Mouse (Mus musculus): Measurements from ENCODE around the gene Lrrn2.

Lrrn2 gene

DNA sequence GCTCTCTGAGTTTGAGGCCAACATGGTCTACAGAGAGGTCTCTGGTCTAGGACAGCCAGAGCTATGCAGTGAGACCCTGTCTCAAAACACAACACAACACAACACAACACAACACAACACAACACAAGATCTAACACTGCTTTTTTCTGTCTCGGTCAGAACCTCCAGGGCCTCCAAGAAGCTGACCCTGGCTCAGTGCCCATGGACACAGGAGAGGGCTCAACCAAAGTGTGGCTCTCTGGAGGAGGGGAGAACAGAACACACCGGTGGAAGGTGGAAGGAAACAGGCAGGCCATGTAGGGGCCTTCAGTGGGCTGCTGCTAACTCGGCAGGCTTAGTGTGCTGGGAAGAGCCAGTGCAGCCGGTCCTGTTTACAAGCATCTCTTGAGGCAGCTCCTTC lies 5.6 kb downstream of the Lrrn2 start:
- no peak for DNase-seq (ENCODE audit: low read depth, low spot score)

DNA sequence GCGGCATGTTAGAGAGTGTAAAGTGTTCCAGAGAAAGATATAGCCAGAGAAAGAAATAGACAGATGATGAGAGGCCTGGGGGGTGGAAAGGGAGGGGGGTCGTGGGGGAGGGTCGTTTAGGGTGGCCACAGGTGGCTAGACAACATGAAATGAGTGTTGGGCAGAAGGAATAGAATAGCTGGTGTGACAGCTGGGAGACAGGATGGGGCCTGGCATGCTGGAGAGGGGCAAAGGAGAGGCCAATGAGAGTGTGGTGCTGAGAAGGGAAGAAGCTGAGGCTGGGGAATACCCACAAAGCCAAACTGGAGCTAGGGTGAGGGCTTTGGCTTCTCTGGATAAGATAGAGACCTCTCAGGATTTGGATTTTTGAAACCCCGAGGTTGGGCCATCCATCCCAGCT lies 6.6 kb downstream of the Lrrn2 start:
- no peak for DNase-seq (ENCODE audit: low read depth, low spot score)

DNA sequence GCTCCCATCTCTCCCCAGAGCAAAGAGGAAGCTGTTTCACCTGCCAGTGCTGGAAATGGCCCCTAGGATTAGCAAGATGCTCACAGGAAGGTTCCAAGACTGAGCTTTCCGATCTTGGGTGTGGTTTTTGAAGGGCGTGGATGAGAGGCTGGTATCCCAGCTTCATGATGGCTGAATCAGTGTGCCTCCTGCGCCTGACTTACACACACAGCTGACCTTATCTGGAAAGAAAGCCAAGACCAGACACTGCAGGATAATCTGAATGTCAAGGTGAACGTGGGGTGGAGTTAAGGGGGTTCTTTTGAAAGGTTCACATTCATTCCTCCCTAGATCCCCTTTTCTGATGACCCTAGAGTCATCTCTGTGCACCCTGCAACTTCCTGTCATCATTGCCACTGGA lies 8.7 kb downstream of the Lrrn2 start:
- DNase-seq (ENCODE audit: low read depth, low spot score), result no peak

DNA sequence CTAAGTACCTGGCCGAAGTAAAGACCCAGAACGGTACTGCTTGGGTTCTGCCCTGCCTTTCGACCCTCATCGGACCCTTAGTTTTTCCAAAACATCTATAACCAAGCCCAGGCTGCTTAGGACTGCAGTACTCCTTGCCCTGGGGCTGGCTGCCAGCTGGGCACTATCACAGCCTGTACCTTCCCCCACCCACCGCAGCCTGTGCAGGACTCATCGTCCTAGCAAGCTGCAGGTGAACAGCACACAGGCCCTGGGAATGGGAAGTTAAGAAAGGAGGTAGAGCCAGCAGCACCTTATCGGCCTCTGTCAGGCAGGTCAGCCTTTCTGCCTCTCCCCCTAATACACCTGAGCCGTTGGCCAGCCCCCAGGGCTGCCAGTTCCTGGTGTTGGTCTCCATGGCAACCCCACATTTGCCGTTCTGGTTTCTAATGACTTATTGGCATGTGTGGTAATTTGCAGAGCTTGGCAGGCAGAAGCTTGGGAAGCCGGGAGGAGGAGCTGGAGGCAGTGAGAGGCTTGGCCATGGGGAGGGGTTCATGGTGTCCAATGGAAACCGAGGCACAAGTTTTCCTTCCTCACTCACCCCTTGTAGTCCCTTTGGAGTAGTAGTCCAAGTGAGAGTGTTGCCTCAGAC lies 10.2 kb downstream of the Lrrn2 start:
- no peak for DNase-seq (ENCODE audit: low read depth, low spot score)

DNA sequence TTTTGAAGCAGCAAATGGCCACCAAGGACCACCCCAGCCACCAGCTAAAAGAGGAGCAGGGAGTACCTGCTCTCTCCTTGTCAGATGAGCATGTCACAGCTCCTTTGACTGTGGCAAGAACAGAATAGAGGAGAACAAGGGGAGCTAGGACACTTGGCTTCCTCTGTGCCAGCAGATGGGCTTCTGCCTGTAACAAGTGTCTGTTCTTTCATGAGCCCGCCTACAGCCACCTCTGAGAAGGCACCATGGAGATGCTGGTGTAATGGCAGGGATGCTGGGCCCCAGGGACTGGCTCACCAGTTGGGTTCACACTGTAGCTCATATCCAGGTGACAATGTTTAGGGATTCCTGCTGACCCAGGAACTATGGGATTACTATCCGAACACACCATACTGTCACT lies 12.0 kb downstream of the Lrrn2 start:
- DNase-seq (ENCODE audit: low read depth, low spot score), result no peak

DNA sequence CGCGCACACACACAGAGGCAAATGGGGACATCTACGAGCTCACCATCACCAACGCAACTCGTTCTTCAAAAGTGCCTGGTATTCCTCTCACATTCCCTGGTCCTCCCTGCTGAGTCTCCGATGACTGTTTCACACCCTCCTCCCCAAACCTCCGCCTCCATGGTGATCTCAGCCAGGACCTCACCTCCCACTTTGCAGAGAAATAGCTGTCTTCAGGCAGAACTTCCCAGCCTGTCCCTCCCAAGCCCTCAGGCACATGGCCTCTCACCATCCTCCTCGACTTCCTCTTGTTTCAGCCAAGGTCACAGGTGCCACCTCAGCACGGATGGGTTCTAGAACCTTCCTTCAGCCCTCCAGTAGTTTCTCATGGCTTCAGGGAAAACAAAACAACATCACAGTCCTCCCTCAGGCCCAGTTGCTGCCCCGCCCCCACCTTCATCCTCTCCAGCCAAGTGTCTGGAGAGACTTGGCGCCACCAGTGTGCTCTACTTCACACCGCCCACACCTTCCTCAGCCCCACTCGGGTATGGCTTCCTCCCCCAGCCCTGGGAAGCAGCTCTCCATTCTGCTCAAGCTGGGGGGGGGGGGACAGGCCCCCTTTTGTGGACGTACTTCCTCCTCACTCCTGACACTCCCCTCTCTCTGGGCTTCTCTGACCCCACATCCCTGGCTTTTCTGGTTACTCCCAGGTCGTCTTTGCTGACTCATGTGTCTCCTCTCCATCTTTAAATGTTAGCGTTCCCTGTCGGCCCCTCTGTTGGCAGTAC lies 13.4 kb downstream of the Lrrn2 start:
- DNase-seq (ENCODE audit: low read depth, low spot score), result no peak

DNA sequence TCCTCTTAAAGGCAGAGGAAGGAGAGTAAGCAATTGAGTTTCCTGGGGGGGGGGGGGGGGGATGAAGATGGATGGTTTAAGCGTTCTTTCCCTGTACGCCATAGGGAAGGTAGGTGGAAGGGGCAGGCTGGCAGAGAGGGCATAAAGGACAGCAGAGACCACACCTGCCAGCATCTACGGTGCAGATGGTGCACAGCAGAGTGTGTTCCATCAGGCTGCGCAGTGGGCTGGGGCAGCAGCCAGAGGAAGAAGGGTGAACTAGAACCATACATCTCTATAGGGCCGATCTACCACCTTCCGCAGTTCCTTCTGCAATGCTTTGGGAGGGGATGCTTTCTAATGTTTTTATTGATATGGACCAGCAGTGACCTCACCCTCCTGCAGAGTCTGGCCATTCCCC lies 19.0 kb downstream of the Lrrn2 start:
- DNase-seq (ENCODE audit: low read depth, low spot score), result no peak

DNA sequence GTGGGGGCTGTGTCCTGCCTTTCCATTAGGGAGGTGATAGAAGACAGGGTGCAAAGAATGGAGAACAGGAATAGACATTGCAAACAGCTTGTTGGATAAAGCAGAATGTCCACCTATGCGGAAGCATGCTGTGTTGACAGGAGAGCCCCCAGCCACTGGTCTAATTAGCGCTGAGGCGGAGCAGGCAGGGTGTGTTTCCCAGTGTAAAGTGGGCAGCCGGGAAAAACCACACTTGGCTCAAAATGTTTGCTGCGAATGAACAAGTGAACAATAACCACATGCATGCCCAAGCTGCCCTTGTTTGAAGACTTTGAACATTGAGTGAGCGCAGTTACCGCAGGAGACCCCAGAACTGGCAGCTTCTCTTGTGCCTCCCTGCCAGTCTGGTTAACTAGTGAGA lies 19.6 kb downstream of the Lrrn2 start:
- DNase-seq (ENCODE audit: low read depth, low spot score), result no peak

DNA sequence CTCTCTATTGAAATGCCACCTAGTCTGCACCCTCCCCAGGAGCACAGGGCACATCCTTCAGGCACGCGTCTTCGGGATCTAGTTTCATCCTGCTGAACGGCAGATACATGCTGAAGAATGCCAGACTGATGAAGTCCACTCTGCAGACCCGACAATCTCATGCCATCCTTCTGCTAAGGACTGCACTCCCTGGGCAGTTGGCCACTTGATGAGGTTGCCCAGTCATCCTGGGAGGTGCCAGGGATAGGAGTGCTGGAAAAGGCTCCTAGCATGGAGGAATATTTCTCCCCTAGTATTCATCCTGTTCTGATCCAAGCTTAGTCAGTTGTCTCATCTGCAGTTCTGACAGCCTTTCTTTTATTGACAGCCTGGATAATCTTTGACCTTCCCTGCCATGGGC lies 20.9 kb downstream of the Lrrn2 start:
- no peak for DNase-seq (ENCODE audit: low read depth, low spot score)

DNA sequence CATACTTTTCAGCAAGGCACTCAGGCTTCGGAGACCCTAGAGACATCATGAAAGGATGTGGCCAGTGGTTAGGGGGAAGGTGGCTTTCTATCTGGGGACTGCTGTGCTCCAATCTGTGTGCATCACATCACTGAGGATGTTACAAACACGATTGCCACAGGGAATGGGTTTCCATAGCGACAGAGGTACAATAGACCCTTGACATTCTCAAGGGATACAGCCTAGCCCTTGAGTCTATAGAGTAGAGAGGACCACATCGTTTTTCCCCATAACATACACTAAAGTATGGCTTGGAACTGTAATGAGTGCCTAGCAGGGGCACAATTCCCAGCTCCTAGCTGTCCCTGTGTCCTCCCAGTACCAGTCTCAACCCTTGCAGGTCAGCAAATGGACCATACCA lies 23.4 kb downstream of the Lrrn2 start:
- DNase-seq (ENCODE audit: low read depth, low spot score), result no peak

DNA sequence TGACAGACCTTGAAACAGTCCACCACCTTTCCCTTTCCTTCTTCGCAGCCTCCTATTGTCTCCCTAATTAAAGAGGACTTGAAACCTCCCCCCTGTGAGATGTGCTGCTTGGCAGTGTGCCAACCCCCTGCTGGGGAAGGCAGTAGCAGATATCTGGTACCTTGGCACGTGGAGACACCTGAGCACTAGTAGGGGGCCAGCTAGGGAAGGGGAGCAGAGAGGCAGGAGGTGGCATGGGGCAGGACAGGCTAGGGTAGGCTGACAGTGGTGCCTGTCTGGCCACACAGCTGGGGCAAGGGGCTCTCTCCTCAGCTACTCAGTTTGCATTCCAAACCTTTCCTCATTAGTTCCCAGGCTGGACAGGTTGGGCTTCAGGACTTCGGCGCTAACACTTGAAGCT lies 29.0 kb downstream of the Lrrn2 start:
- DNase-seq (ENCODE audit: low read depth, low spot score), result no peak

DNA sequence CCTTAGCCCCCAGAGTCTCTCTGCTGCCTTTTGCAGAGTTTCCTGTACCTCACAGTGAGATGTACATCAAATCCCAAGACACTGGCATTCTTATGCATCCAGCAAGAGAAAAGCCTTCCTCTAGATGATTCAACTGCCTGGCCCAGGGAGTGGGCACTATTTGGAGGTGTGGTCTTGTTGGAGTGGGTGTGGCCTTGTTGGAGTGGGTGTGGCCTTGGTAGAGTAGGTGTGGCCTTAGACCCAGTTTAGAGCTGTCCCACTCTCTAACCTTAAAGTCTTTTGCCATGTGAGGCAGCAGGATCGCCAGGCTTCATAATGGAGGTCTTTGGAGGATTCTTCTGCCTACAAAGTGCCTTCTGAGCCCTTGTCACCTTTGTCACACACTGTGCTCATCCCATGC lies 29.9 kb downstream of the Lrrn2 start:
- DNase-seq (ENCODE audit: low read depth, low spot score), result no peak

DNA sequence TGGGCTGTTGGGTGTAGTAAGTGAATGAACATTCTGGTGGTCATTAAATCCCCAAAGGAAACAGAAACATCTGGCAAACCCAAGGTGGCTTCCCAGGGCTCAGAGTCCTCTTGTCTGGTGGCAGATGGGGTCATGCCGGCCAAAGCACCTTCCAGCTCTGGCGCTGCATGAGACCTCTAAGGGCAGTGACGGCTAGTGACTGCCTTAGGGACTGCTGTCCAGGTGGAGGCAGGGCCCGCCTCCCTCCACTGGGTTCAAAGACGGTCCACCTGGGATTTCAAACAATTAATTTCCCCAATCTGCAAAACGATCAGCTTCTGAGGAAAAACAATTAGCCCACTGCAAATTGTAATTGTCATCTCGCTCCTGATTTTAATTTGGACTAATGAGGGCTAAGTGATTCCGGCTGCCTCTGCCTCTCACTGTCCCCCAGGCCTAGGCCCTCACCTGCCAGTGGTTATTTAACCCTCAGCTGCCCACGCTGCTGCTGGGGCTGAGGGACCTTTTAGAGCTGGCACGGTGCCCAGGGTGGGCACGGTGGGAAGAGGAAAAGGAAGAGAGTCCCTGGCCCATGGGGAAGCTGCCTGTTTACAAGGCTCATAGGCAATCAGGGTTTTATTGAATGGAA lies 30.5 kb downstream of the Lrrn2 start:
- DNase-seq (ENCODE audit: low read depth, low spot score), result no peak

DNA sequence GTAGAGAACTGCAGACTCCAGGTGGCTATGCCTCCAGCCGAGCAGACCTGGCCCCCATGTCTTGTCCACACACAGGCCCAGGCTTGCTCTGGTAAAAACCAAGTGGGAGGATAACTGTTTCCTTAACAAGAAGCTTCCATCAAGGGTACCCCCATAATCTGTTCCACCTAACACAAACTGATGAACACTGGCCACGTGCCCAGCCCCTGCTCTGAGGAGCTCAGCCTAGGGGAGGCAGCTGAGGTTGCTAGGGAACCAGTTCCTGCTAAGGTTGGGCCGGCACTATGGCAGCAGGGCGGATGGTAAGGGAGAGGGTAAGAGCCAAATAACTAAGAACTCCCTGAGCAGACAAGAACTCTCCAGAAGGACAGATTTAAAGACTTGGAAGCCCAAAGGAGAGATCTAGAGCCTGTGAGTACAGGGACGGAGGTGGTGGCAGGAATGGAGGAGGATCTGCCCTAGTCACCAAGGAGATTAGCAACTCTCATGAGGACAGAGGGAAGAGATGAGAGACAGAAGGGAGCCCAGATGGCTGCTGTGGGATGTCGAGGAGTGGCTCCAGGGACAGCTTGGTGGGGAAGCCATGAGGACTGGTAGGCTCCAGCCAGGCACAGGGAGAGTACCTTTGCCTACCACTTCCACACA lies 35.9 kb downstream of the Lrrn2 start:
- DNase-seq (ENCODE audit: low read depth, low spot score), result no peak

DNA sequence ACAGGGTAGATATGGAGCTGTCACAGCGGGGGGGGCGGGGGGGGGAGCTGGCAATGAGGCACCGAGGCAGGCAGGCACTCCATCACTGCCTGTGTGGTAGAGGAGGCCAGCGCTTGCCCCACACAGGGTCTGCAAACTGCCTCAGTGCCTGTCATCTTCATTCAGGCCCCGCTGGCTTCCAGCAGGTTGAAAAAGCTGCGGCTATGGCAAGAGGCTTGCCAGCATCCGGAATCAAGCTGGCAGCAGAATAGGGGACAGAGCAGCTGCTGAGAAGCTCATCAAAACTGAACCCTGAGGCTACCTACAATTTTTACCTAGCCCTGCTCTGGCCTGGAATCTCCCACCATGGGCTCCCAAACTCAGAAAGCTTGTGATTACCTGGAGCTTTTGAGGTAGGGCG lies 37.5 kb downstream of the Lrrn2 start:
- no peak for DNase-seq (ENCODE audit: low read depth, low spot score)

DNA sequence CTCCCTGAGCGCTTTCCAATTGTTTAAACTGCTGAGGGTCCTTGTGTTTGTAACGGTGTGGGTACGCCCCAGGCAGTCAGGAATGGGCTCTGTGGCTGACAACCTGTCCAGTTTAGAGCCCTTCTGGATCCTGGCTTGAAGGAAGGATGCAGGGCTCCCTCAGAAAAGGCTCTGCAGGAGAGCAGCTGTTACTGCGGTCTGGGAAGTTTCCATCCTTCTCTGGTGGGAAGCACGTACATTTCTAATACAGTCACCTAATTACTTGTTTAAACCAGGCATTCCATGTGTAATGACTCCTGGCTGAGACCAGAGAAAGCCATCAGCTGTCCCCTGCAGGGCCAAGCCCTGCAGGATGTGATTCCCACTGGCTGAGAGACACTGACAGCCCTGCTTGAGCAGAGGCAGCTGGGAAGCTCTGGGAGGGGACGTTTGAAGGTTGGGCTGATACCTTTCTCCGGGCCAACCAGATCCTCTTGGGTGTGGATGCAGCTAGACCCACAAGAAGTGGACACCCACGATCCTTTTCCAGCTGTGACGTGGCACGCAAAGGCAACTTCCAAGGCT lies 38.1 kb downstream of the Lrrn2 start:
- DNase-seq (ENCODE audit: low read depth, low spot score), result no peak

DNA sequence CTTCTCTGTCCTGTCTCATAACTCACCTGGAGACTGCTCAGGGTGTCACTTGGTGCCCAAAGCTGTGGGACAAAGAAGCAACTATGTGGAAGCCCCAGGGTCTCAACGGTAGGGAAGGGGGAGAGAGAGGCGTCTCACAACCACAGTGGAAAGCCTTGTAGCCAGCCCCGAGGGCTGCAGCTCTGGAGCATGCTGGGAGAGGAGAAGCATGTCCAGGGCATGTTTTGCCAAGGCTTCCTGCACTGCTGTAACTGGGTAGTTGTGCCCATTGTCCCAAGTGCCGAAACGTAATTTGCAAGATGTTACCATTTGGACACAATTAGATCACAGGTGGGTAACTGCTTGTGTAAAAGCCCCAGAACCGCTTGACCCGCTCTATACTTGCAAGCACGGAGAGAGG lies 39.2 kb downstream of the Lrrn2 start:
- DNase-seq (ENCODE audit: low read depth, low spot score), result no peak

DNA sequence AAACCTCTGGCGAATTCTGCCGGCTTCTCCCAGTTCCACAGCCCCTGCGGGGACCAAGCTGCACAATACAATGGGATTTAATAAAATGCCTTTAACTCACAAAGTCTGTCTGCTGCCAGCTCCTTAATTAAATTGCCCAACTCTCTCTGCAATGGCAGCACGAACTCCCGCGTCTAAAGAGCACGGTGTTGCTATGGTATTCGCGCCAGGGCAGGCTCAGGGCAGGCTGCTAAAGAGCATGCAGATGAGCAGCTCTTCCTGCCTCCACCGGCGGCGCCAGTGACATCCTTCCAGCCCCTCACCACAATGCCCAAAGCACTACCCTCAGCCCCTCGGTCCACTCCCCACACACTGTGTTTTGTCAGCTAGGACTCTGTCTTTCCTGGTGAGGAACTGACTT lies 41.0 kb downstream of the Lrrn2 start:
- DNase-seq (ENCODE audit: low read depth, low spot score), result no peak

DNA sequence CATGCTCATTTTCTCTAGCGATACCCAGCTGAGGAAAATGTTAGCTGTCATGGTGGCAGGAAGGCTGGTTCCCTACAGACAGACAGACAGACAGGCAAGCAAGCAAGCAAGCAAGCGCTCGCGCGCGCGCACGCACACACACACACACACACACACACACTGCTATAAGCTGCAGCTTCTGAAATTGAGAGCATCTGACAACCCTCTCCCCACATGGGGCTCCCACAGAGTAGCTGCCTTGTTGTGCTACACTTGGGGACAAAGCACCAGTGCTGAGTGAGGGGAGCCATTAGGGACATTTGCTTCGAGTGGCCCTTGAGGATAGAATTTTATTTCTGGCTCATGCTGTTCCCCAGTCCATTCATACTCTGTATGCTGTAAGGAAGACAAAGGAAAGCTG lies 42.2 kb downstream of the Lrrn2 start:
- DNase-seq (ENCODE audit: low read depth, low spot score), result no peak

DNA sequence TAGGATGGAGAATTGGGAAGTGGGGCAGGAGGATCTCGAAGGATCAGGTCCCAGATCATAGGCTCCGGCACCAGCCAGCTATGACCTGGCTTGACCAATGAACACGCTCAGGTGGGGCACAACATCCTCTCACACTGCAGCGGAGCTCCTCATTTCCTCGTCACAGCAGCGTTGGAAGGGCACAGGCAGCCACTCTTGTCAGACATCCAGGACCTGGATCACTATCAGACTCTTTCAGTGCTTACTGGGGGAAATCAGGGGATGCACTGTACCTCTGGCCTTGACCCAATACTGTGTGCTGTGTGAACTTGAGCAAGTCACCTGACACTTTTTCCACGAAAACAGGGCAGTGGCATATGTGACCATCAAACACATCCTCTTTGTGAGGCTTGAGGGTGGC lies 45.2 kb downstream of the Lrrn2 start:
- no peak for DNase-seq (ENCODE audit: low read depth, low spot score)

DNA sequence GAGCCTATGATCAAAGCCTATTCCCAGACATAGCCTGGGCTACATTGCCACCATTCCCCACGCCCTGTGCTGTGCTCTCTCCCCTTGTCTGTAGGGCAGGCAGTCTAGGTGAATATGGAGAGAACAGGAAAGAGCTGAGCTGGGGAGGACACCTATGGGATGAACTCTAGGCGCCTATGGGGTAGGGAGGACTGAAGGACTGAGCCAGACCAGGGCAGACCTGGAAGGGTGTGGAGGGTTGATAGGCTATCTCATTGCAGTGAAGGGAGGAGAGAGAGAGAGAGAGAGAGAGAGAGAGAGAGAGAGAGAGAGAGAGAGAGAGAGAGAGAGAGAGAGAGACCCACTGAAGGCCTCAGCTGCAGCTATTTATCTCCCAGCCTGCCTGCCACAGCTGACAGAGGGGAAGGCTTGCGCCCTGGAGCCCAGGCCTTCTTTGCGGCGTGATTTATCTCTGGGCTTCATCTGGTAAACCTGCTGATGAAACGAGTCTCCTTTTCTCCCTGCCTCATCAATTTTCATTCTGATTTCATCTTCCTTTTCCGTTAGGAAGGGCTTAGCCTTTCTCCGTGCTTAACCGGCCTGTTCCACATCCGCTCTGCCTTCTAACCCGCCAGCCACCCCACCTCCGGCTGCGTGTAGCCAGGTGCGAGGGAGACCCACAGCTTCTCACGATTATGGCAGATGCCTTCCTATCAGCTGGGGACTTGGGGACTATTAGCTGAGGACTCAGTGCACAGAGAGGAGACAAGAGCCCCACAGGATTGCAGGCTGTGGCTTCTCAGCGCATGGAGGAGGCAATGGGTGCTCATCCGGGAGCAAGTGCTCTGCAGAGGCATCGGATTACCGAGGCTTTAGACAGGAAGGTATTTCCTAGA lies 48.2 kb downstream of the Lrrn2 start:
- no peak for DNase-seq (ENCODE audit: low read depth, low spot score)

DNA sequence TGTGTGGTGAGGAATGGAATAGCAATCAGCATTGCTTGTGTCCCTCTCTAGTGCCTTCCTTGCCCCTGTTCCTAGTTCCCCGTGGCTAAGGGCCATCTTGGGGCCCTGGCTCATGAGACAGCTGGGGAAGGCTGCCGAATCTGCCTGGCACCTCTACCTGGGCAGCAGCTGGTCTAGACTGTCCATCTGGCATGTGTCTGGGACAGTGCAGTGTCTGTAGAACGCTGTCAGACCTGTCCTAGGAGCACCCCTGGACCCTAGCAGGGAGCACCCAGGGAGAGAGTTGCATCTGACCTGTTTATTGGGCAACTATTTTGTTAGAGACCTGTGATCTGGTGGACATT lies 48.8 kb downstream of the Lrrn2 start:
- no peak for DNase-seq (ENCODE audit: low read depth, low spot score)

All from retina, adult 2 months (tissue).